Mouse (Mus musculus) erythroblast, embryonic 14.5 days (primary cell): ENCODE measurements around the gene Wipf3. TPM values are rescaled to one million over a fixed set of nuclear protein-coding genes. Genes with fewer than 3 reads are reported as not detected.

Experiments
- H3K27me3 ChIP-seq: 2 replicates; pipeline ENCODE4 v1.6.1; 2012; ENCODE audit warnings: inconsistent platforms; ENCODE audit not compliant: control insufficient read depth
- H3K36me3 ChIP-seq: 2 replicates; pipeline ENCODE4 v1.6.1; 2012; ENCODE audit warnings: mild to moderate bottlenecking, inconsistent platforms; ENCODE audit not compliant: control insufficient read depth
- H3K4me1 ChIP-seq: 2 replicates; pipeline ENCODE4 v1.6.1; 2012; ENCODE audit warnings: inconsistent platforms; ENCODE audit not compliant: control insufficient read depth
- H3K4me3 ChIP-seq: replicated peaks from 2 replicates; pipeline ENCODE3; 2012; ENCODE audit warnings: moderate library complexity, mild to moderate bottlenecking, inconsistent platforms
- H3K9me3 ChIP-seq: 2 replicates; pipeline ENCODE4 v1.6.1; 2012; ENCODE audit warnings: low read length, inconsistent platforms, mixed read lengths; ENCODE audit not compliant: control insufficient read depth
- GATA1 ChIP-seq: IDR thresholded peaks from 2 replicates; pipeline ENCODE4 v1.6.1; 2012; ENCODE audit warnings: low read length, inconsistent platforms, mixed read lengths
- TAL1 ChIP-seq: IDR thresholded peaks from 3 replicates; pipeline ENCODE4 v1.6.1; 2012; ENCODE audit warnings: low read length, inconsistent platforms, mixed read lengths
- polyA plus RNA-seq: library from polyadenylated mRNA; stranded (reverse); fragments of >175 nt; gene quantifications from 2 replicates; pipeline ENCODE4 v1.2.3, GENCODE M21; 2012

The Wipf3 gene
- polyA plus RNA-seq, 1 experiment, result not detected

DNA sequence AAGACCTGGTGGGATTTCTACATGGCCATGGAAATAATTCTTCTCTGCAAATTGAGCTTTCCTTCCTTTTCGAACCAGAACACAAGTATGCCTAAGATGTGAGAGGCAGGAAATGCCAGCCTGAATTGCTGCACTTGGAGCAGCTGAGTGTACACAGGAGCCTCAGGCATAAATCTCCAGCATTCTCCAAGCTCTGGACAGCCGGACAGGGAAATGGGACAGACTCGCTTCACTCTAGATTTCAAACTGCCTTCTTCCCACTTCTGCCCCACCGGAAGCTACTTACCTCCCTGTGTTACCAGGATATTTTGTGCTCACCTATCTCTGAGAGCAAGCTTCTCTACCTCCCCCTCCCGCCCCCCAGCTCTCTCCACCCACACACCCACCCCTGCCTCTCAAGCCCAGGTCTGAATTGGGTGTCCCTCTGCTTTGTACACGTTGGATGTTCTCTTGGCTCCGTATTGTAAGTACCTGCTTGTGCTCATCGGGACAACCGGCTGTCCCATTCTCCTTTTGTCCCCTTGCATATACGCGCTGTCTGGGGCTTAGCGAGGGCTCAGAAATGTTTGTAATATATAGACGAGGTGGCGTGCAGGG lies 455 bp upstream of the Wipf3 start:
- no peak for TF ChIP-seq GATA1
- no peak for TF ChIP-seq TAL1
- H3K4me3 ChIP-seq, result peak overlapping the region; percentile 23
- H3K27me3 ChIP-seq, result peaks cover 33% of the 10 kb centered on the region

DNA sequence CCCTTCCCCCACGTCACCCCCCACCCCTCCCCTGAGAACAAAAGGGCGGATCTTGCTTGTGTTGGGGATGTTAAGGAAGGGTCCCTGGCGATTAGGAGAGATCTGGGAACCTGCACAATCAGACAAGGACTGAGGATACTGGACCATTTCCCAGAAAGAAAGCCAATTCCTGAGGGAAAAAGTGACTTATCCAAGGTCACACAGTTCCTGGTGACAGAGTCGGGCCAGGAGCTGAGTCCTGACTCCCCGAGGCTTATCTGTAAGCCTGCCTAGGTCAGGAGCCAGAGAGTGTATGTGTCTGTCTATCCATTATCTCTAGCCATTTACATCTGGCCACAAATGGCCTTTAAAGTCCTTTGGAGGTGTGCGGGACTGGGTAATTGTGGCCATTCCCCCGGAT lies 818 bp downstream of the Wipf3 start:
- Histone ChIP-seq H3K9me3 (no peaks in the 10 kb centered on the region), H3K4me1 (no peaks in the 10 kb centered on the region), H3K4me3 (no peak overlapping the region), H3K27me3 (peaks cover 33% of the 10 kb centered on the region), H3K36me3 (no peaks in the 10 kb centered on the region)
- TF ChIP-seq GATA1, result no peak
- no peak for TF ChIP-seq TAL1

More for the DNA sequence above, 455 bp upstream of the Wipf3 start:
- no peaks in the 10 kb centered on the region for H3K9me3 ChIP-seq
- no peaks in the 10 kb centered on the region for H3K36me3 ChIP-seq
- no peaks in the 10 kb centered on the region for H3K4me1 ChIP-seq

DNA sequence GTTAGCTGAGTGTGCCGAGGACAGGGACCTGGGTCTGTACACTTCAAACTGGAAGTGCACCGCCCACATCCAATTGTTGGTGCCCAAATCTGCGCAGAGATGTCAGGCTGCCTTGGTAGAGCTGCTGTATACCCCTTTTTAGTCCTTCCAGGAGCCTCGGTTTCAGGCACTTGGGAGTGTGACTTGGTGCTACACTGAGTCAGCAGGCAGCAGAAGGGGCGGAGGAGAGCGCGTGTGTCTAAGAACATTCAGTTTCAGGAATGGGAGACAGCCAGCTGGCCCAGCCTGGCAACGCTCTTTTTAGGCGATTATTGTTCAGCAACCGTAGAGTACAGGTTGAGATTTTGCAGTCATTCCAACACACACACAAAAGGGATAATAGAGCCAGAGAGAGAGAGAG lies 2.4 kb downstream of the Wipf3 start:
- TF ChIP-seq TAL1, result no peak
- TF ChIP-seq GATA1, result no peak
- Histone ChIP-seq H3K4me1 (no peaks in the 10 kb centered on the region), H3K9me3 (no peaks in the 10 kb centered on the region), H3K36me3 (no peaks in the 10 kb centered on the region), H3K4me3 (no peak overlapping the region), H3K27me3 (peaks cover 33% of the 10 kb centered on the region)

DNA sequence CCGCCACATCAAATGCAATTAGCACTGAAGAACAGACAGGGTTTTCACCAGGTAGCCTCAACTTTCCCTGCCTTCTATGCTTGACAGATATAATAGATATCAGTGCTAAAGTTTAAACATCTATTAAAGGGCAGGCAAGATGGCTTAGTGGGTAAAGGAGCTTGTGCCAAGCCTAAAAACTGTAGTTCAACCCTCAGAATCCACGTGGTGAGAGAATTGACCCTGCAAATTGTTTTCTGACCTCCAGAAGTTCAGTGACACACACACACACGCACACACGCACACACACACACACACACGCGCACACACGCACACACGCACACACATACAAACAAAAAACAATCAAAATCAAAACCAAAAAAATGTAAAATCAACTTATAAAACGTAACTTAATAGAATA lies 2.8 kb downstream of the Wipf3 start:
- Histone ChIP-seq H3K4me3 (no peak overlapping the region), H3K27me3 (peaks cover 33% of the 10 kb centered on the region), H3K9me3 (no peaks in the 10 kb centered on the region), H3K36me3 (no peaks in the 10 kb centered on the region), H3K4me1 (no peaks in the 10 kb centered on the region)
- TF ChIP-seq GATA1, result no peak
- no peak for TF ChIP-seq TAL1

DNA sequence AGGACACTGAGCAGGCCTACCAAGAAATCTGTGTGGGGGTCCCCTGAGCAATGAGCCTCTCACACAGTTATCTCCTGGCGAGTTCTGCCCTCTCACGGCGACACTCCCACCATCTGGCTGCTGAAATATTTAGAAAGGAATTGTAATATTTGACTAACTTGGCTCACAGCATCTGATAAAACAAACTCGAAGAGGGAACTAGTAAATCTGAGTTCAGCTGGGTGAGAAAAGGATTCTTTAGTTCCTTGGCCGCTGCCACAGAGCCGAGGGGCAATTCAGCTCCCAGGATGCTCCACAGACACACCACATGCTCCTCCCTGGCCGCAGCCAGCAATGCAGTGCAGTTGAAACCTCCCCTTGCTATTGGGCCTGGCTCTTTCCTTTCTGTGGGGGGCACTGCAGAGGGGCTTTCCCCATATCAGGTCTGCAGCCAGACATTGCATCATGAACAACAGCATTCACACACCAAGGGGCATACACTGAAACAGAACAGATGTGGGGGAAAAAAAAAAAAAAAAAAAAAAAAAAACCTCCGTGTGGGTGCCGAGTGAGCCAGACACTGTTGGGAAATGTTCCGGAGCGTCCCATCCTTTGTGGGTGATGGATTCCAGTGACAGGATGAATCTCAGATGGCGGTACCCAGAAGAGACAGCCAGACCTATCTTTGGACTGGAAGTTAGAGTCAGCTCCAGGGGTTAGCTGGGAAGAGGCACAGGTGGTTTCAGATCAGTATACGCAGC lies 3.6 kb downstream of the Wipf3 start:
- TF ChIP-seq TAL1 (no peak), GATA1 (no peak)
- no peaks in the 10 kb centered on the region for H3K4me1 ChIP-seq
- H3K4me3 ChIP-seq, result no peak overlapping the region
- H3K27me3 ChIP-seq, result peaks cover 32% of the 10 kb centered on the region
- no peaks in the 10 kb centered on the region for H3K36me3 ChIP-seq
- H3K9me3 ChIP-seq, result no peaks in the 10 kb centered on the region

DNA sequence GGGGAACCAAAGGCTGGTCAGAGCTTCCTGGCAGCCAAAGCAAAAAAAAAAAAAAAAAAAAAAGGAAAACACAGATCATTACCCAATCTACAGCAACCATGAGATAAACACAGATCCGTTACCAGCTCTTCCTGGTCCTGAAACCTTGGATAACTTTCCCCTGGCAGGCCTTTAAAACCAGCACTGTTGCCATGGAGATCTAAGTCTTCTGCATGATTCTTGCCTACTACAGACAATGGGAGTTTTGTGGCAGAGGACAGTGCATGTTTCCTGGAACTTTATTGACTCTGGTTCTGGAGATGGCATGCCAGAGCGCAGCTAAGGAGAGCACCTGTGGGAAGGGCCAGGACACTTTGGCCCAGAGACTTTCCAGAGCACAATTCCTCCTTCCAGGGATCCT lies 4.8 kb downstream of the Wipf3 start:
- Histone ChIP-seq H3K9me3 (no peaks in the 10 kb centered on the region), H3K36me3 (no peaks in the 10 kb centered on the region), H3K27me3 (peaks cover 20% of the 10 kb centered on the region), H3K4me1 (no peaks in the 10 kb centered on the region), H3K4me3 (no peak overlapping the region)
- TF ChIP-seq TAL1 (no peak), GATA1 (no peak)

DNA sequence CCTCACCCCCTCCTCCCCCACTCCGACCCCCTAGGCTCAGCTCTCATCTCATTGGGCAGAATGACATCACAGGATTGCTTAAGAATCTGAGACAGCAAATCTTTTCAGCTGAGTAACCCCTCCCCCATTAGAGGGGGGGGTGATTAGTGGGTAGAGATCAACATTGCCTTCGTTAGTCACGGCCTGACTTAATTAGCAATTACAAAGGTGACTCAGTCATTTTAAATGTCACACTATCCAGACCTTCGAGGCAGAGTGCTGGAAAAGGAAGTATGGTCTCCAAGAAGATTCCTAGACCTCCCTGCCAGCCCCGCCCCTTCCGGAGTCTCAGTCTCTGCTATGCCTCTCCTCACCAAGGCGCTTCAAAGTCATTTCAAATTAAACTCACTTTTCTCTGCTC lies 6.3 kb downstream of the Wipf3 start:
- H3K4me3 ChIP-seq, result no peak overlapping the region
- TF ChIP-seq GATA1, result no peak
- TF ChIP-seq TAL1, result no peak
- H3K9me3 ChIP-seq, result no peaks in the 10 kb centered on the region
- peaks cover 5% of the 10 kb centered on the region for H3K27me3 ChIP-seq
- H3K36me3 ChIP-seq, result no peaks in the 10 kb centered on the region
- no peaks in the 10 kb centered on the region for H3K4me1 ChIP-seq

DNA sequence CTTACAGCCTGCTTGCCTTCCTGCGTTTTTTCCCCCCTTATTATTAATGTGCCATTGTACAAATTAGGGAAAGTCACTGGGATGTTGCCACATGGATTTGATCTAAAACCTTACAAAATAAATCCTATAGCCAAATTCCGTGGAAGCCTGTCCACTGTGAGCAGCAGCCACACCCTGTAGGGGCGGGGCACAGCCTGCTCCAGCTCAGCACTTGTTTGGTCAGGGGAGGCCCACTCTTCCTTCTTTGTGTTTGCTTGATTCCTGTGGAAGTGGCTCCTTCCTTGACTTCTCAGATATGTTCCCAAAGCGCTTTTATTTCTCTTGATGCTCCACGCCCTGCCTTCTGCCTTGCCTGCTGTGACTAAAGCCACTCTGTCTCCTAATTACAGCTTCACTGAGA lies 6.9 kb downstream of the Wipf3 start:
- TF ChIP-seq TAL1 (no peak), GATA1 (no peak)
- H3K4me1 ChIP-seq, result no peaks in the 10 kb centered on the region
- no peaks in the 10 kb centered on the region for H3K27me3 ChIP-seq

DNA sequence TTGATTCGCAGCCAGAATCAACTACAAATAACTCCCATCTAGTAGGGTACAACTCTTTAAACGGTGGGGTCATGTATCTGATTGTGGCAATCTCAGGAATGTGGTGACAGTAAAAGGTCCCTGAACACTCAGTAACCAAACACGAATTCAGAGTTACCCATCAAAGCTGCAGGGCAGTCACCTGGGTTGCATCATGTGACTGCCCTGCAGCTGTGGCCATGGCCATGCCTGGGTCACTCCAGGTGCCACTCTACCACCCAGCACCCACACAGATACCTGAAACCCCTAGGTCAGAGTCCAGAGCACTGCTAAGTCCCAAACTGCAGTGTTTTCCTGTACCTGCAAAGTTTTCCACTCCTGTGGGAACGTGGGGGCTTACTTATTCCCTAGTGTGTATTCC lies 9.1 kb downstream of the Wipf3 start:
- Histone ChIP-seq H3K4me1 (no peaks in the 10 kb centered on the region), H3K9me3 (no peaks in the 10 kb centered on the region), H3K27me3 (no peaks in the 10 kb centered on the region), H3K36me3 (no peaks in the 10 kb centered on the region), H3K4me3 (no peak overlapping the region)
- TF ChIP-seq TAL1 (no peak), GATA1 (no peak)

More for the DNA sequence above, 6.9 kb downstream of the Wipf3 start:
- Histone ChIP-seq H3K4me3 (no peak overlapping the region), H3K9me3 (no peaks in the 10 kb centered on the region), H3K36me3 (no peaks in the 10 kb centered on the region)

DNA sequence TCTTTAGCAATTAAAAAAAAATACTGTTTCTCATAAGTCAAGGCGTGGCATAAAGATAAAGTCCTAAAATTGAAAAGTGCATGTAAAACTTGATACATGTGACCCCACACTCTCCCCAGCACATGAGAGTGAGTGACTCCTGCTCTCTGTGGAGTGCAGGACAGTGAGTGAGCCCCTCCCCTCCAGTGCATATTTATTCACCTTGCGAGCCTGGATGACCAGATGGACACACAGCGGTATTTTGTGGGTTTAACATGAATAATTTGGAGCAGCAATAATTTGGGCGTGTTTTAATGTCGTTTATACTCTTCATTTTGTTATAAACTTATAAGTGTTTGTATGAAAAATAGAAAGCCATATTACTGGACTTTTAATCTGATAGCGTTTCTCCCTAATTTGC lies 11.3 kb downstream of the Wipf3 start:
- no peaks in the 10 kb centered on the region for H3K9me3 ChIP-seq
- H3K36me3 ChIP-seq, result no peaks in the 10 kb centered on the region
- no peak for TF ChIP-seq GATA1
- no peak for TF ChIP-seq TAL1
- no peaks in the 10 kb centered on the region for H3K27me3 ChIP-seq
- H3K4me1 ChIP-seq, result no peaks in the 10 kb centered on the region
- no peak overlapping the region for H3K4me3 ChIP-seq
